Mouse (Mus musculus) hindbrain, postnatal 0 days (tissue): ENCODE measurements at regions not wholly inside any gene's neighbourhood (a gene's known extent, or its start where the extent isn't known, plus 50 kb on each side); places are given as distances from the start of the nearest gene placed in this dataset.

Experiments used
- ATAC-seq: fragments of 200-750 bp; cut with Nextera tagmentation; 2 replicates; pipeline ENCODE4 v1.8.0; 2017; ENCODE audit warnings: mild to moderate bottlenecking, moderate TSS enrichment, moderate library complexity
- DNase-seq: peaks from one replicate; pipeline ENCODE4 v3.0.0-alpha.2; 2015; ENCODE audit warnings: low spot score
- H3K27ac ChIP-seq: fragments of 300-500 bp; sonication (generic); 2 replicates; pipeline ENCODE4 v1.5.1; 2014; ENCODE audit warnings: mild to moderate bottlenecking
- H3K27me3 ChIP-seq: fragments of 300-500 bp; sonication (generic); 2 replicates; pipeline ENCODE4 v1.6.1; 2014; ENCODE audit warnings: low read length, mixed read lengths; ENCODE audit not compliant: insufficient read depth
- H3K36me3 ChIP-seq: fragments of 300-500 bp; sonication (generic); 2 replicates; pipeline ENCODE4 v1.6.1; 2014; ENCODE audit warnings: low read length, mixed read lengths; ENCODE audit not compliant: insufficient read depth
- H3K4me1 ChIP-seq: fragments of 300-500 bp; sonication (generic); 2 replicates; pipeline ENCODE4 v1.6.1; 2014; ENCODE audit warnings: antibody characterized with exemption, low read length, mixed read lengths; ENCODE audit not compliant: insufficient read depth
- H3K4me2 ChIP-seq: fragments of 300-500 bp; sonication (generic); 2 replicates; pipeline ENCODE4 v1.6.1; 2014; ENCODE audit warnings: low read depth, mild to moderate bottlenecking, low read length, moderate library complexity, mixed read lengths
- H3K4me3 ChIP-seq: fragments of 300-500 bp; sonication (generic); 2 replicates; pipeline ENCODE4 v1.5.1; 2014; ENCODE audit warnings: low read length
- H3K9ac ChIP-seq: fragments of 300-500 bp; sonication (generic); replicated peaks from 2 replicates; pipeline ENCODE4 v1.6.1; 2014; ENCODE audit warnings: mild to moderate bottlenecking, low read length, moderate library complexity, mixed read lengths
- H3K9me3 ChIP-seq: fragments of 300-500 bp; sonication (generic); 2 replicates; pipeline ENCODE4 v1.6.1; 2016; ENCODE audit warnings: low read length, mixed read lengths
- CTCF ChIP-seq: IDR thresholded peaks from 2 replicates; pipeline ENCODE4 v1.5.1; 2016; ENCODE audit warnings: antibody characterized with exemption, control low read depth, low read depth
- WGBS: fragments of 180-500 bp; shearing (Covaris S2); extraction: QIAGEN DNeasy Blood & Tissue Kit; methylation state at CpG from one replicate; pipeline ENCODE4 v1.1.7; 2014; 5-methylcytosine and 5-hydroxymethylcytosine counted together

DNA sequence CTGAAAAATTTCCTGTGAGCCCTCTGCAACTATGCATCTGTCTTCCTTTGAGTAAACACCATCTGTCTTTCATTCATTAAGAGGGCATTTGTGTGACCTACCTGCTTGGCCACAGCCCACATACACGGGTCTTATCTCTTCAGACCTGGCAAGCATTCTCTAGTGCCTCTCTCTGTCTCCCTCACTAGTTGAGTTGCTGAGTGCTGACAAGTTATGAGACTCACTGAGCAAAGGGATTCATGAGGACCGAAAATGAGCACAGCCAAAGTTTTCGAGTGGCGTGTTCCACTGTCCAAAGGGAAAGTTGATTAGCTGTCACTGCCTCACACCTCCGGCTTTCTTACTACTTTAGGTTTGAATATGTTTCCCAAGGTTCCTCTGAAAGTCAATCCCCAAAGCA lies 328.5 kb downstream of the Pmp22 start:
- Histone ChIP-seq H3K27ac (no peak overlapping the region), H3K27me3 (no peaks in the 10 kb centered on the region), H3K4me3 (no peak overlapping the region), H3K9me3 (no peaks in the 10 kb centered on the region), H3K4me1 (0 out of 2 replicates have a peak, but pooled peaks cover 3% of the 10 kb centered on the region), H3K4me2 (no peak overlapping the region), H3K9ac (no peak overlapping the region), H3K36me3 (no peaks in the 10 kb centered on the region)
- TF ChIP-seq CTCF, result no peak
- ATAC-seq (no peak), DNase-seq (no peak)
- WGBS, result 79% methylated on average over 5 of the region's 5 CpGs

- Histone ChIP-seq H3K9ac (no peak overlapping the region), H3K27me3 (no peaks in the 10 kb centered on the region), H3K4me1 (0 out of 2 replicates have a peak, but pooled peaks cover 3% of the 10 kb centered on the region), H3K36me3 (no peaks in the 10 kb centered on the region), H3K27ac (no peak overlapping the region), H3K4me3 (no peak overlapping the region), H3K9me3 (no peaks in the 10 kb centered on the region), H3K4me2 (no peak overlapping the region)
- no peak for ATAC-seq
- no peak for TF ChIP-seq CTCF
- 57% methylated on average over 7 of the region's 7 CpGs for WGBS
- DNase-seq, result no peak
Observed at GRCm38 (mm10) chr11:63460146-63460545, 331.4 kb downstream of the Pmp22 start.

DNA sequence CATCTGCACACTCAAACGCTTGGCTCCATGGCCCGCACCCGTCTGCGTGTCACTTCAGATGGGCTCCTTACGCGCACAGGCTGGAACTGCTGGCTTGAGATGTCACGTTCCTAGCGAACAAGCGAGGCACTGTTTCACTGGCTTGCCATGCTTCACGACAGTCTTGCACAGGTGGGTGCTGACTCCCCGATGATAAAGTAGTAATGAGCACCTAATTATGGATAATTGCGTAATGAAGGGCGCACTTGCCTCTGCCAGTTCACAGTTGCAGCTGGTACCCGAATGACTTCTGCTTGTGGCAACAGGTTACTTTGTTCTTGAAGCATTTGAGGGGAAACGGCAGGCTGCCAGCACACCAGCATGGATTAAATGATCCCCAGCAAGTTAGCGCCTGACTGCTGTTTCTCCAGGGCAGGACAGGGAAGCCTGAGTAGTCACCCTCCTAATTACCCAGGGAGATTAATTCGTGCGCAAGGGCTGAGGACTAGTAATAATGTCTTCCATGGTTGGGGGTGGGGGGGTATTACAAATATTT lies 335.1 kb downstream of the Pmp22 start:
- no peak for ATAC-seq
- Histone ChIP-seq H3K9me3 (no peaks in the 10 kb centered on the region), H3K4me3 (no peak overlapping the region), H3K4me1 (no peaks in the 10 kb centered on the region), H3K9ac (no peak overlapping the region), H3K27me3 (no peaks in the 10 kb centered on the region), H3K36me3 (no peaks in the 10 kb centered on the region), H3K27ac (no peak overlapping the region), H3K4me2 (peak overlapping the region; percentile 37)
- peak; percentile 67 for DNase-seq
- WGBS, result 25% methylated on average over 18 of the region's 18 CpGs
- no peak for TF ChIP-seq CTCF

GRCm38 (mm10) chr11:63465941-63466340 lies 337.2 kb downstream of the Pmp22 start:
- Histone ChIP-seq H3K27me3 (no peaks in the 10 kb centered on the region), H3K36me3 (no peaks in the 10 kb centered on the region), H3K27ac (no peak overlapping the region), H3K9me3 (no peaks in the 10 kb centered on the region), H3K4me3 (no peak overlapping the region), H3K4me2 (no peak overlapping the region), H3K9ac (no peak overlapping the region), H3K4me1 (no peaks in the 10 kb centered on the region)
- 73% methylated on average over 6 of the region's 6 CpGs for WGBS
- ATAC-seq (no peak), DNase-seq (no peak)
- TF ChIP-seq CTCF, result no peak

GRCm38 (mm10) chr11:63466541-63466940 lies 337.8 kb downstream of the Pmp22 start:
- no peaks in the 10 kb centered on the region for H3K36me3 ChIP-seq
- no peak for TF ChIP-seq CTCF
- WGBS, result 92% methylated on average over 2 of the region's 2 CpGs
- H3K9me3 ChIP-seq, result no peaks in the 10 kb centered on the region
- no peaks in the 10 kb centered on the region for H3K4me1 ChIP-seq
- no peak overlapping the region for H3K9ac ChIP-seq
- ATAC-seq (no peak), DNase-seq (no peak)
- H3K4me2 ChIP-seq, result no peak overlapping the region
- H3K4me3 ChIP-seq, result no peak overlapping the region
- H3K27me3 ChIP-seq, result no peaks in the 10 kb centered on the region
- no peak overlapping the region for H3K27ac ChIP-seq

- no peak overlapping the region for H3K27ac ChIP-seq
- H3K27me3 ChIP-seq, result no peaks in the 10 kb centered on the region
- H3K9ac ChIP-seq, result no peak overlapping the region
- ATAC-seq (no peak), DNase-seq (no peak)
- WGBS, result 96% methylated on average over 15 of the region's 15 CpGs
- H3K4me3 ChIP-seq, result no peak overlapping the region
- H3K4me2 ChIP-seq, result no peak overlapping the region
- H3K4me1 ChIP-seq, result no peaks in the 10 kb centered on the region
- H3K36me3 ChIP-seq, result no peaks in the 10 kb centered on the region
- TF ChIP-seq CTCF, result no peak
- no peaks in the 10 kb centered on the region for H3K9me3 ChIP-seq
Observed at GRCm38 (mm10) chr11:63474831-63475230, 346.0 kb downstream of the Pmp22 start.

DNA sequence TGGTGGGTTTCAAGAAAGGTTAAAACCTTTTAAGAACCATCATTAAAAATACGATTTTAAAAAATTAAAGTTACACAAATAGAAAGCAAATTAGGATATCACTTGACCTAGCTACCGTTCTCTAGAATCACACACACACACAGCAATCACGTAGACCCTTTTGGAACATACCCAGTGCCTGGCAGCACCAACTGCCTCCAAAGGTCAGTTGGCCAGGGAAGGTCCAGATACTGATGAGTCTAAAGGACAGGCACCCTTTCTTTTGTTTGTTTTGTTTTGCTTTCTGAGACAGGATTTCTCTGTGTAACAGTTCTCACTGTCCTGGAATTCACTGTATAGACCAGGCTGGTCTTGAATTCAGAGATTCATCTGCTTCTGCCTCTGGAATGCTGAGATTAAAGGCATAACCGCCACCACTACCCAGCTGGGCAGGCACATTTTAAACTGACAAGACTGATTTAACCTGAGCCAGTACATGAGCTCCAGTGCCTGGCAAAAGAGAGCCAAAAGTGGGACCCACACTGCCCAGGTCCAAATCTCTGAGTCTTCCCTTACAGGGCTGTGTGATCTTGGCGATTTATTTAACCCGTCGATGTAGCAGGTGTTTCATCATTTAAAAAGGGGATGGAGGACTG lies 353.0 kb downstream of the Pmp22 start:
- 80% methylated on average over 7 of the region's 7 CpGs for WGBS
- Histone ChIP-seq H3K9ac (no peak overlapping the region), H3K4me1 (no peaks in the 10 kb centered on the region; the same call in 1 of the 2 replicates), H3K4me2 (no peak overlapping the region), H3K27ac (no peak overlapping the region), H3K36me3 (no peaks in the 10 kb centered on the region), H3K9me3 (no peaks in the 10 kb centered on the region), H3K27me3 (no peaks in the 10 kb centered on the region), H3K4me3 (no peak overlapping the region)
- ATAC-seq (no peak), DNase-seq (no peak)
- TF ChIP-seq CTCF, result no peak
